Mouse (Mus musculus) small intestine, adult 2 months (tissue): ENCODE measurements around the gene Rbm33.
A peak's percentile ranks its signal among the peaks of the same experiment; 100 is the strongest.

ENCODE experiments used
- CTCF ChIP-seq: fragments of 200-500 bp; IDR thresholded peaks from 2 replicates; pipeline ENCODE4 v1.5.1; 2012; ENCODE audit warnings: low read depth, mild to moderate bottlenecking, control low read depth, inconsistent platforms, low read length, moderate library complexity, mixed read lengths; ENCODE audit not compliant: insufficient replicate concordance, insufficient read length; ENCODE audit errors: extremely low read depth
- POLR2A ChIP-seq: fragments of 200-500 bp; IDR thresholded peaks from 2 replicates; pipeline ENCODE4 v1.6.1; 2012; ENCODE audit warnings: low read depth, mild to moderate bottlenecking, control low read depth, inconsistent platforms, low read length, moderate library complexity

GRCm38 (mm10) chr5:28293990-28294389, 22.9 kb upstream of the Rbm33 start:
- TF ChIP-seq CTCF (peak; percentile 99), POLR2A (no peak)
